Mouse (Mus musculus) CD4-positive naive resting alpha-beta T cell, adult 57 days (primary cell): ENCODE results near the gene Fmnl1. TPM values are rescaled to one million over a fixed set of nuclear protein-coding genes. Genes with fewer than 3 reads are reported as not detected.

Experiments used
- total RNA-seq: library from RNA; stranded (reverse); gene quantifications from one replicate; pipeline ENCODE4 v1.2.4, GENCODE M21; 2023

Gene Fmnl1
- 440 TPM for total RNA-seq

DNA sequence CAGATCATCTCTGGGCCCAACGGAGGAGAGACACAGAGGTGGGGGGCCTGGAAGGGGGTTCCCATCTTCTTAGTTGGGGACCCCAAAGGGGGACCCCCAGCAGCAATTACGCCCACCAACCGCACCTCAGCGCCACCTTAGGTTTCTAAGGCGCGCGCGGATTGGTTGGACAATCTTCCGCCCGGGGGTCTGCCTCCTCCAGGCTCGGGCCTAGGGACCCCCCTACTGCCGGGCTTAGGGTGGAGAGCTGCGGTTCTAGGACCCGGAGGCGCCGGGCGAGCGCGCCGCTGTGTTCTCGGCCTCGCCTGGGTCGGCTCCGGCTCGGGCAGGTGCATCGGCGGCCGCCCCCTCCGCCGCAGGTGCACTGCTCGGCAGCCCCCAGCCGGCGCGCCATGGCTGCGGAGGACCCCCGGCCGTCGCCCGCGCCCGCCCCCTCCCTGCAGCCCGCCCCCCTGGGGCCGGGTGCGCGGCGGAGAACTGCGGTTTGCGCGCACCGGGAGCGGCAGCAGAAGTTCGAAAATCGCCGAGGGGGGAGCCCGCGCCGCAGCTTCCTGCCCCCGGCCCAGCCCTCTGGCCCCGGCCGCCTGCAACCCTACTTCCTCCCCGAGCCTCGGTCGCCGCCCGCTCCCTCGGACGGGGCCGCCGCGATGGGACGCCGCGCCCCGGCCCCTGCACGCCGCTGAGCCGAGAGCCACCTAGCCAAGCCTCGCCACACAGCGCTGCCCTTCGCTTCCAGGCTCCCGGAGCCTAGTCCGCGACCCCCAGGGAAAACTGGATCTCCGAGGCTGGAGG, at the start of gene Fmnl1:
Gene Fmnl1, plus strand, starts transcription at position 614 of the 792 bp plus-strand sequence.

GRCm38 (mm10) chr11:103131701-103132575, 39.0 kb upstream of the Fmnl1 start, which contains the start of gene Hexim2:
Gene Hexim2 (plus strand): TSS chr11:103132429.

DNA sequence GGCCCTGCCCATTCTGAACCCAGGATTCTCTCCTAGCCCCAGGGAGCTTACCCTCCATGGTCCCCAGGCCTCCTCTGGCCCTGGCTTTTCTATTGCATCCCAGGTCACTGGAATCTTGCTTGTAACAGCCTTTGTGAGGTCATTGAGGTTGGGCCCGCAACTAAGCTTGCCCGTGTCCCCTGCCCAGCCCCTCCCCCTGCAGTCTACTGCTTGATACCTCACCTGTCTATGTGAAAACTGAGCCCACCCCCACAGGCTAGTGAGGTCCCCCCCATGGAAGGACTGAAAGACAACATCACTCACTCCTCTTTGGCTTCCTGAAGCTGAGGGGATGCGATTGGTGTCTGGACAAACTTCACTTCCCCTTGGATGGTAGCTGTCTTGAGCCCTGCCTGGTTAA, 37.6 kb downstream of the Fmnl1 start, which contains the start of gene 1700023F06Rik:
Gene 1700023F06Rik, minus strand, starts transcription at position 101 of the 400 bp plus-strand sequence.

DNA sequence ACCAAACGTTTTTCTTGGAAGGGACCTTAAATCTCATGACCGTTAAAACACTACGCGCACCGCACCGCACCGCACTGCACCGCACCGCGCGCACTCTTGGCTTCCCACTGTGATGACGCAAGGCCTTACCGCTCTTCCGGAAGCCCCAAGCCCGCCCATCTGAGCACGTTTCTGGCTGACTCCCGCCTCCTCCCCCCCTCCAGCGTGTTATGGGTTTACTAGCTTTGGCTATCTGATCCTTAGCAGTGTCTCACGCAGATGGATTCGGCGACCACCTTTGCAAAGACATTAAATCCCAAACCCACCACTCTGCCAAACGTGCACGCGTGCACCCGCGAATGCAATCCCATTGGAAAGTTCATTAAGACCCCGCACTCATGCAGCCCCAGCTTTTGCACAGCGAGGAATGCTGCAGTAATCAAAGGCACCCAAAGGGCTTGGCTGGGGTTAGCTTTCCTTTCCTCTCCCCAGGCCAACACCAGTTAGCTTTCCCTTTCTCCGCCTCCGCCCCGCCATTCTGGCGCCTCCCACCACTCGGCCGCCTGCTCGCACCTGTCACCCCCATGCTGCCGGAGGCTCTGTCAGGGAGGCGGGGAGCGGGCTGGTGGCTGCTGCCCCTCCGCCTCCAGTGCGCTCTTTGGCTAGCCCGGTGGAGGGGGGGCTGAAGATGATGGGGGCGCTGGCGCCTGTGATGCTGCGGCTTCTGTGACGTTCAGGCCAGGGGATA, 47.0 kb downstream of the Fmnl1 start, which contains the start of gene Spata32:
Gene Spata32, minus strand, starts transcription at position 643 of the 727 bp plus-strand sequence.

Other genes with a start within 250 kb of the Fmnl1 start
- gene Kif18b, start 246.0 kb upstream of the Fmnl1 start, total RNA-seq = 0.38 TPM
- gene C1ql1, start 224.4 kb upstream of the Fmnl1 start, total RNA-seq = not detected
- gene Nmt1, start 142.9 kb upstream of the Fmnl1 start, total RNA-seq = 68.1 TPM
- gene Dcakd, start 142.8 kb upstream of the Fmnl1 start, total RNA-seq = 17.7 TPM
- not detected for gene Plcd3, start 69.4 kb upstream of the Fmnl1 start, total RNA-seq
- gene Acbd4, start 69.4 kb upstream of the Fmnl1 start, total RNA-seq = 33.8 TPM
- 130 TPM for gene Hexim1, start 54.9 kb upstream of the Fmnl1 start, total RNA-seq
- gene Hexim2, start 38.7 kb upstream of the Fmnl1 start, total RNA-seq = 2.7 TPM
- not detected for gene 1700023F06Rik, start 37.5 kb downstream of the Fmnl1 start, total RNA-seq
- not detected for gene Spata32, start 47.3 kb downstream of the Fmnl1 start, total RNA-seq
- 68.2 TPM for gene Map3k14, start 96.4 kb downstream of the Fmnl1 start, total RNA-seq
- gene Arhgap27, start 192.6 kb downstream of the Fmnl1 start, total RNA-seq = 65.6 TPM
- 40.0 TPM for gene Plekhm1, start 241.6 kb downstream of the Fmnl1 start, total RNA-seq